Mouse (Mus musculus) kidney, adult 2 months (tissue): ENCODE results near the gene Cers2. TPM values are rescaled to one million over a fixed set of nuclear protein-coding genes. Genes with fewer than 3 reads are reported as not detected.

ENCODE experiments used
- DNase-seq: peaks from one replicate; pipeline ENCODE4 v3.0.0; 2021
- H3K27ac ChIP-seq: fragments of 200-500 bp; 2 replicates; pipeline ENCODE4 v1.5.1; 2012; ENCODE audit warnings: low read depth, low read length, control low read depth, inconsistent platforms; ENCODE audit not compliant: insufficient read depth
- H3K27me3 ChIP-seq: fragments of 200-500 bp; replicated peaks from 2 replicates; pipeline ENCODE4 v1.6.1; 2012; ENCODE audit warnings: mild to moderate bottlenecking, moderate library complexity, low read length, inconsistent platforms; ENCODE audit not compliant: control insufficient read depth, insufficient read depth
- H3K36me3 ChIP-seq: fragments of 200-500 bp; 2 replicates; pipeline ENCODE4 v1.6.1; 2012; ENCODE audit warnings: mild to moderate bottlenecking, moderate library complexity, low read length, inconsistent platforms; ENCODE audit not compliant: control insufficient read depth, insufficient read depth
- H3K4me1 ChIP-seq: fragments of 200-500 bp; 2 replicates; pipeline ENCODE4 v1.6.1; 2011; ENCODE audit warnings: low read length; ENCODE audit not compliant: control insufficient read depth, insufficient read depth
- H3K4me3 ChIP-seq: fragments of 200-500 bp; 2 replicates; pipeline ENCODE4 v1.5.1; 2011; ENCODE audit warnings: mild to moderate bottlenecking, low read depth, low read length, control low read depth; ENCODE audit not compliant: insufficient read depth
- CTCF ChIP-seq: fragments of 200-500 bp; conservative IDR thresholded peaks from 2 replicates; pipeline ENCODE4 v1.5.1; 2011; ENCODE audit warnings: low read depth, mild to moderate bottlenecking, control low read depth, low read length, moderate library complexity, mixed read lengths; ENCODE audit not compliant: insufficient read depth, insufficient read length
- POLR2A ChIP-seq: fragments of 200-500 bp; IDR thresholded peaks from one replicate; pipeline ENCODE4 v1.6.1; 2011; ENCODE audit warnings: low read depth, low read length, control low read depth
- WGBS: fragments of 180-500 bp; shearing (Covaris S2); methylation state at CpG from one replicate; pipeline ENCODE4 v1.1.7; 2018; 5-methylcytosine and 5-hydroxymethylcytosine counted together
- polyA plus RNA-seq: library from polyadenylated mRNA; depleted of rRNA; stranded (reverse); fragments of >200 nt; gene quantifications from 2 replicates; pipeline ENCODE4 v1.2.3, GENCODE M21; 2012

Gene Cers2
- polyA plus RNA-seq, 1 experiment: 173 TPM

DNA sequence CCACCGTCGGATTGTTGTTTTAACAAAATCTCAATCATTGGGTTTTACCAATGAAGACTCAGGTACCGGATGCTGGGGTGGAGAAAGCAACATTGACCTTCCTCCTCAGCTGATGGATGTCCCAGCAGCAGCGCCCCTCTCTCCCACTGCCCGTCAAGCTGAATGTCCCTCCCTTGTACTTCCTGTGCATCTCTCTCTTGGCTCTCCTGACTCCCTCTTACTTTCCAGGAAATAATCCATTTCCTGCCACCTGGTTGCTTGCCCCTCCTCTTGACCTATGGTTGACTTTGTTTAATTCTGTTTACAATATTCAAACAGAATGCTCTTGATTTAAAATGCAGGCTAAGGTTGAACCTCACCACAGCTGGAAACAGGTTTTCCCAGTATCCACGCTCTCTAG, 24.4 kb upstream of the Cers2 start:
- 65% methylated on average over 6 of the region's 6 CpGs for WGBS
- TF ChIP-seq POLR2A: no peak

DNA sequence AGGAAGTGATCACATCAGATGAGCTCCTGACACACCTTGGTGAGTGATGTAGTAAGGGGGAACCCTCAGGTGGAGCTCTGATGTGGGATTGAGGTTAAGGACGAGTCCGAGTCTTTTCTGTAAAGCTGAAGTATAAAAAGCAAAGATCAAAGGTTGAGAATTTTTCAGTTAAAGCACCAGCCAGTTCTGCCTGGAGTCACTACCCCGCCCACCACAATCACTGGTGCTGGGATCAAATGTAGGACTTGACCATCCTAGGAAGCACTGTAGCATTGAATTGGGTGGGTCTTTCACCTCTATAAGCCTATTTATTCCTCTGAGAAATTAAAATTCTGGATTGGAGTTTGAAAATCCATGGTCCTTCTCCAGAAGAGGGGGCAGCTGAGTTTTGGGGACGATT, 23.6 kb upstream of the Cers2 start:
- Histone ChIP-seq H3K27ac (peak overlapping the region; percentile 25; the same call in 1 of the 2 replicates), H3K4me1 (peaks cover 62% of the 10 kb centered on the region), H3K27me3 (no peaks in the 10 kb centered on the region), H3K36me3 (peaks cover 8% of the 10 kb centered on the region; the same call in 1 of the 2 replicates), H3K4me3 (no peak overlapping the region)
- WGBS: 57% methylated on average over 4 of the region's 4 CpGs
- no peak for TF ChIP-seq POLR2A
- no peak for TF ChIP-seq CTCF
- DNase-seq: peak; percentile 67

More for the DNA sequence above, 24.4 kb upstream of the Cers2 start:
- 0 out of 2 replicates have a peak overlapping the region, but pooled peaks have one; percentile 25 for H3K27ac ChIP-seq
- H3K36me3 ChIP-seq: peaks cover 8% of the 10 kb centered on the region; the same call in 1 of the 2 replicates
- peaks cover 62% of the 10 kb centered on the region for H3K4me1 ChIP-seq
- no peaks in the 10 kb centered on the region for H3K27me3 ChIP-seq
- no peak overlapping the region for H3K4me3 ChIP-seq
- no peak for DNase-seq

DNA sequence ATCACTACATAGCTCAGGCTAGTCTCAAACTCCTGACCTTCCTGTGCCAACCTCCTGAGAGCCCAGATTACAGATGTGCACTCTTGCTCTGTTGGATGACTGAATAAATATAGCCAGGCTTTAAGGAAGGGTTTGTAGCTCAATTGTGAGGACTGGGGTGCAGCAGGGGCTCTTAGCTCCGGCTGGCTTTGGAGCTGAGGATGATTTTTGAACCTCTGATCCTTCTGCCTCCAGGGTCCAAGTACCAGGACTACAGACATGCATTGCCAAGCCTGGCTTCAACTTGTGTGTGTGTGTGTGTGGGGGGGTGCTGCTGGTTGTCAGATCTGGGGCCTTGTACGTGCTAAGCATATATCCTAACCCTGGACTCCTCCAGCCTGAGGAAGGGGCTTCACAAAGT, 21.7 kb upstream of the Cers2 start:
- TF ChIP-seq POLR2A (no peak), CTCF (no peak)
- Histone ChIP-seq H3K27ac (peak overlapping the region; percentile 93), H3K36me3 (peaks cover 8% of the 10 kb centered on the region; the same call in 1 of the 2 replicates), H3K27me3 (no peaks in the 10 kb centered on the region), H3K4me3 (no peak overlapping the region), H3K4me1 (peaks cover 53% of the 10 kb centered on the region)
- whole genome bisulfite sequencing: 71% methylated on average over 2 of the region's 2 CpGs
- no peak for DNase-seq

DNA sequence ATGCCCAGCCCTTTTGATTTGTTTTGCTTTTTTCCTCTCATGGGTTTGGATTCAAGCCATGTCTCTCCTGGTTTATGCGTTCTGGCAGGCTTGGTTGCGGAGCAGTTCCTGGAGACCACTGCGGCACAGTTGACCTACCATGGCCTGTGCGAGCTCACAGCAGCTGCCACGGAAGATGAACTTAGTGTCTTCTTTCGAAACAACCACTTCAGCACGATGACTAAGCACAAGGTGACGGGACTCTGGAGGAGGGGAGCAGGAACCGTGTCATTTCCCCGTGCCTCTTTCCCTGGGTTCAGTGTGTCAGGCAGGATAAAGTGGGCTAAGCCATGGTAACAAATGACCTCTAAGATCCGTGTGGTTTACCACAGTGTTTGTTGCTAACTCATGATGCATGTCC, 21.1 kb upstream of the Cers2 start:
- H3K27me3 ChIP-seq: no peaks in the 10 kb centered on the region
- peaks cover 49% of the 10 kb centered on the region for H3K4me1 ChIP-seq
- no peak overlapping the region for H3K4me3 ChIP-seq
- TF ChIP-seq POLR2A: no peak
- no peak for TF ChIP-seq CTCF
- H3K27ac ChIP-seq: peak overlapping the region; percentile 93
- peak; percentile 89 for DNase-seq
- peaks cover 4% of the 10 kb centered on the region; the same call in 1 of the 2 replicates for H3K36me3 ChIP-seq
- 7% methylated on average over 11 of the region's 11 CpGs for WGBS

DNA sequence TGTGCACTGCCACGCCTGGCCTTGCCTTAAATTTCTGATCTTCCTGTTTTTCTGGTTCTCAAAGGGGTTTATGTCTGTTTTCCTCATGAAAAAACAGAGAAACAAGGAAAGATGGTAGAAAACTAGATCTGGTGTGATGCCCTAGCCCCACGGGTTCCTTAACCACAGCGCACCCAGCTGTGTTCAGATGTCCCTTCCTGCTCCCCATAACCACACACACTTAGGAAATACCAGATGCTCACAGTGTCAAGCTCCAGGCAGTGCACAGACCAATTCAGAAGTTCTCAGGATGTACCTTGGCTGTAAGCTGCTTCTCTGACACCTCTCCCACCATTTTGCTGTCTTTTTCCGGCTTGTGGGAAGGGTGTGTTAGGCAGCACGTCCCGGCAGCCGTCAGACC, 20.3 kb upstream of the Cers2 start:
- 62% methylated on average over 7 of the region's 7 CpGs for WGBS
- DNase-seq: no peak
- Histone ChIP-seq H3K27me3 (no peaks in the 10 kb centered on the region), H3K4me1 (peaks cover 49% of the 10 kb centered on the region), H3K27ac (peak overlapping the region; percentile 93; the same call in 1 of the 2 replicates), H3K4me3 (no peak overlapping the region), H3K36me3 (peaks cover 2% of the 10 kb centered on the region; the same call in 1 of the 2 replicates)
- TF ChIP-seq CTCF (no peak), POLR2A (no peak)

DNA sequence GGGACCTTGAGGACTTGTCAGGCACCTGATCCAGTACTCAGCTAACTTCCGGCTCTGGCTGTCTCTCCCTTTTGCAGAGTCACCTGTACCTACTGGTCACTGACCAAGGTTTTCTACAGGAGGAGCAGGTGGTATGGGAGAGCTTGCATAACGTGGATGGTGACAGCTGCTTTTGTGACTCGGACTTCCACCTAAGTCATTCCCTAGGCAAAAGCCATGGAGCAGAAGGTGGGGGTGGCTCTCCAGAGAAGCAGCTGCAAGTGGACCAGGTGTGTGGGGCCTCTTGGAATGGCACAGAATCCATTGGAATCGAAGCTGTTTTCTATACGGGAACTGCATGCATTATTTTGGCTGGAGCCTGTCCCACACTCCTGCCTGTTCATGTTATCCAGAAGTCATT, 19.9 kb upstream of the Cers2 start:
- TF ChIP-seq POLR2A: no peak
- TF ChIP-seq CTCF: no peak
- H3K27ac ChIP-seq: peak overlapping the region; percentile 93
- no peaks in the 10 kb centered on the region for H3K27me3 ChIP-seq
- no peak overlapping the region for H3K4me3 ChIP-seq
- peaks cover 49% of the 10 kb centered on the region for H3K4me1 ChIP-seq
- 55% methylated on average over 5 of the region's 5 CpGs for WGBS
- DNase-seq: no peak
- peaks cover 2% of the 10 kb centered on the region; the same call in 1 of the 2 replicates for H3K36me3 ChIP-seq

DNA sequence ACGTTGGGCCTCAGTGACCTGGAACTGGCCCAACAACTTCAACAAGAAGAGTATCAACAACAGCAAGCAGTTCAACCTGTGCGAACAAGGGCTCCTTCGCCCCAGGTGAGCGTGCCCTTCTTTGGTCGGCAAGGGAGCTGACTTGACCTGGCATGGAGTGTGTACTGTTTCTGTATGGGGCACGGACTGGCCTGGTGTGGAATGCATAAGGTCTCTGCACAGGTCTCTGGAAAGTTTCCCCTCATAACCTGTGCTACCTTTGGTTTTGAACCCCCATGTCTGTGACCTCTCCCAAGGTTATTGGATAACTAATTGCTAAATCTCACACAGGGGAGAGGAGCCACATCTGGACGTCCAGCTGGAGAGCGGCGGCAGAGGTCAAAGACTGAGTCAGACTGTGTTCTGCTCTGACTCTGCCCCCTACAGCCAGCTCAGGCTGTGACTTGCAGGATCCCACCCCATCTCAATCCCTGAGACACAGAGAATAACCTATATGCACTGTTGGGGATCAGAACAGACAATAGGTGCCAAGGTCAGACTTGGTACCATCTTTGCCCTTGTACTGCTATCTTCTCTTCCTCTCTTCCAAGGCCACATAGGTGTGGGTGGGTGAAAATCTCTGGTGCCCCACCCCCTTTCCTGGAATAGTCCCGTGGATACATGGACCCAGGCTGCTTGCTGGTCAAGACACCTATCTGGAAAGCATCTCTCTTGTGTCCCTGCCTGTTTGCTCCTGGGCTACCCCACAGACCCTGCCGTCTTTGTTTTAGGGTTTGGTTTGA, 19.1 kb upstream of the Cers2 start:
- peak overlapping the region; percentile 93 for H3K27ac ChIP-seq
- no peaks in the 10 kb centered on the region; the same call in 1 of the 2 replicates for H3K36me3 ChIP-seq
- TF ChIP-seq POLR2A (no peak), CTCF (peak; percentile 43)
- H3K27me3 ChIP-seq: no peaks in the 10 kb centered on the region
- DNase-seq: peak; percentile 89
- no peak overlapping the region for H3K4me3 ChIP-seq
- peaks cover 44% of the 10 kb centered on the region for H3K4me1 ChIP-seq
- WGBS: 33% methylated on average over 11 of the region's 11 CpGs
